Mouse (Mus musculus) lung, postnatal 10 days (tissue): Measurements from ENCODE around the gene Stx16.

ENCODE experiments used
- DNase-seq: peaks from one replicate; pipeline ENCODE4 v3.0.0; 2021

The Stx16 gene

DNA sequence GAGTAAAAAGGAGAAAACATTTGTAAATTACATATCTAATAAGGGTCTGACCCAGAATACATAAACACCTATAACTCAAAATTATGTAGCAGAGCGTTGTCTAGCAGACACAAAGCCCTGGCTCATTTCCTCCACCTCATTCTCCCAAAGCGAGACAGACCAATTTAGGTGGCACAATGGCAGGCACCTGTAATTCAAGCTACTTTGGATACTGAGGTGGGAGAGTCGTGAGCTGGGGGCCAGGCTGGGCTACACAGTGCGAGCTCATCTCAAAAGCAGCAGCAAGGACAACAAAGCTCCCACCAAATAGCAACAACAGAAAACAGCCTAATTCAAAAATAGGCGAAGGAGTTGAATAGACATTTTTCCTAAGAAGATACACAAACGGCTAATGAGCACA lies 52.8 kb downstream of the Stx16 start:
- DNase-seq: no peak

DNA sequence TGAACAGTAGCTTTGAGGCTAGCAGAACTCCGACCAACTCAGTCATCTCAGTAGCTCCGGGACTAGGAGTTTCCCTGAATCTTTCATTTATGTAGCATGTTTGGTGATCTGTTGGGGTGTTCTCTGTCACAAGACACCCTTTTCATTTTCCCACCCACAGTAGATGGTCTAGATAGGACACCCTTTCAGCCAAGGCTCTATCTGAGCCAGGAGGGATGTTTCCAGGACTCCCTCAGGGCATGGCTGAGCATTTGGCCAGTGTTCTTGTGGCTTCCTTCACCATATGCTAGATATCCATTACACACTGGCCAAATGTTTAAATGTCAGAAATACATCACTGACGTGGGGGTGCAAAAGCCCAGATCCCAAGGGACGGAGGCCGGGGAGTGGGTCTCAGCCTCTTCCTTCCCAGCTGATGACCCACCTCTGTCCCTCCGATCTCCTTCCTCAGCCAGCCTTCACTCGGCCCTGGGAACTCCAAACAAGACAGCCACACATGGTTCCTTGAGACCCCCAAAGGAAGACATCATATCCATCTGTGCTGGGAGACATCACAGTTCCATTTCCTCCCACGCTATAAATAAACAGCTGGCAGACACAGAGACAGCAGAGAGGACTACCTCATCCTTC lies 54.5 kb downstream of the Stx16 start:
- no peak for DNase-seq

DNA sequence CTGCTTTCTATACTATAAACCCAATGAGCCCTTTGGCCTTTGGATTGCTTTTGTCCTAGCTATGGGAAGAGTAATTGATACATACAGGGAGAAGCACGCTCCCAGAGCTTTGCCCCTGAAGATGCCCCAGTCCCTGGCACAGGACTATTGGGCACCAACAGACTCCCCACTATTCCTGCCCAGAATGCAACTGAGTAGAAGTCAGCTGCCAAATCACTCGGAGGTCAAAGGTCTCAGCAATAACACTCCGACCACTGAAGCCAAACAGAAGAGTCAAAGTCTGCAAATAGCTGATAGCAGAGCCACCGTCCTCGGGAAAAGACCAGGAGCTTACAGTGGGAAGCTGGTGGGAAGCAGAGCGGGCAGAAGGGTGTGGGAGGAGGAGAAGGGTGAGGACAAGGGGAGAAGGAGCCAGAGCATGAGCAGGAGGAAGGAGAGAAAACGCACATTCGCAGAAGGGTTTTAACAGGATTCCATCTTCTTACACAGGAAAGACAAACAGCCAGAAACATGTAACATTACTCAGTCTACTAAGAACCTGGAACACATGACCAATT lies 56.4 kb downstream of the Stx16 start:
- DNase-seq: peak; percentile 6
